Mouse (Mus musculus) heart, postnatal 10 days (tissue): ENCODE measurements at regions not wholly inside any gene's neighbourhood (a gene's known extent, or its start where the extent isn't known, plus 50 kb on each side); places are given as distances from the start of the nearest gene placed in this dataset.
A peak's percentile ranks its signal among the peaks of the same experiment; 100 is the strongest.

Source experiments
- DNase-seq, 2 experiments: peaks; one replicate each; pipeline ENCODE4 v3.0.0; 2021
- intact Hi-C: fragments of 180-260 bp; cut with DNase I; formaldehyde crosslinking; loops from one replicate; pipeline ENCODE4 v1.15.1; 2025

GRCm38 (mm10) chr2:61527127-61527526, 51.3 kb upstream of the Tank start:
- intact Hi-C loops, result no loop called here
- no peak for DNase-seq

- DNase-seq, result no peak
- intact Hi-C loops, result no loop called here
These were observed 54.2 kb upstream of the Tank start for GRCm38 (mm10) chr2:61524060-61524734.

- no peak for DNase-seq
- intact Hi-C loops, result no loop called here
These were observed 63.8 kb upstream of the Tank start for GRCm38 (mm10) chr2:61514445-61515123.

- intact Hi-C loops, result no loop called here
- peak in 1 of 2 experiments; percentile 5 for DNase-seq
These were observed 64.5 kb upstream of the Tank start for GRCm38 (mm10) chr2:61513787-61514444.

- intact Hi-C loops, result no loop called here
- DNase-seq, result no peak
These were observed 74.8 kb upstream of the Tank start for GRCm38 (mm10) chr2:61503594-61503993.

- intact Hi-C loops, result no loop called here
- no peak for DNase-seq
These were observed 76.5 kb upstream of the Tank start for GRCm38 (mm10) chr2:61501922-61502321.

- intact Hi-C loops, result no loop called here
- no peak for DNase-seq
These were observed 79.1 kb upstream of the Tank start for GRCm38 (mm10) chr2:61499266-61499665.

- intact Hi-C loops, result no loop called here
- DNase-seq, result no peak
These were observed 80.5 kb upstream of the Tank start for GRCm38 (mm10) chr2:61497930-61498329.

GRCm38 (mm10) chr2:61496968-61497367, 81.4 kb upstream of the Tank start:
- intact Hi-C loops, result no loop called here

GRCm38 (mm10) chr2:61493918-61494712, 84.3 kb upstream of the Tank start:
- intact Hi-C loops, result no loop called here
- DNase-seq, result peak; percentile 82 to 89

More at GRCm38 (mm10) chr2:61496968-61497367, 81.4 kb upstream of the Tank start:
- DNase-seq, result no peak

GRCm38 (mm10) chr2:61492043-61492743, 86.2 kb upstream of the Tank start:
- intact Hi-C loops, result no loop called here
- DNase-seq, result peak; percentile 8 to 25

- intact Hi-C loops, result no loop called here
These were observed 87.8 kb upstream of the Tank start for GRCm38 (mm10) chr2:61490436-61491109.

GRCm38 (mm10) chr2:61489762-61490161, 88.6 kb upstream of the Tank start:
- intact Hi-C loops, result no loop called here
- DNase-seq, result no peak

More at GRCm38 (mm10) chr2:61490436-61491109, 87.8 kb upstream of the Tank start:
- DNase-seq, result no peak

- no peak for DNase-seq
- intact Hi-C loops, result no loop called here
These were observed 94.6 kb upstream of the Tank start for GRCm38 (mm10) chr2:61483820-61484219.

- no peak for DNase-seq
These were observed 101.7 kb upstream of the Tank start for GRCm38 (mm10) chr2:61476648-61477047.

GRCm38 (mm10) chr2:61474626-61475025, 103.8 kb upstream of the Tank start:
- no peak for DNase-seq
- intact Hi-C loops, result no loop called here

More at GRCm38 (mm10) chr2:61476648-61477047, 101.7 kb upstream of the Tank start:
- intact Hi-C loops, result no loop called here

- no peak for DNase-seq
- intact Hi-C loops, result no loop called here
These were observed 107.9 kb upstream of the Tank start for GRCm38 (mm10) chr2:61470521-61470920.

- no peak for DNase-seq
- intact Hi-C loops, result no loop called here
These were observed 108.3 kb upstream of the Tank start for GRCm38 (mm10) chr2:61470064-61470463.

GRCm38 (mm10) chr2:61455902-61456301, 122.5 kb upstream of the Tank start:
- DNase-seq, result peak; percentile 45 to 77
- intact Hi-C loops, result loop anchor here (2.0 to 5.0 kb wide), 2 partner anchors 53 to 1199 kb away; no protein-coding TSS in a partner anchor

- no peak for DNase-seq
- intact Hi-C loops, result loop anchor here (1.0 to 5.0 kb wide), 7 partner anchors 52 to 1502 kb away; partner anchors contain the start of gene Itgb6
These were observed 123.7 kb upstream of the Tank start for GRCm38 (mm10) chr2:61454729-61455128.
